Mouse (Mus musculus) left cerebral cortex, postnatal 25 days (tissue): ENCODE data around the gene Gpm6a. TPM values are rescaled to one million over a fixed set of nuclear protein-coding genes. Genes with fewer than 3 reads are reported as not detected.

Experiments used
- DNase-seq, 2 experiments: peaks; one replicate each; pipeline ENCODE4 v3.0.0; 2022; ENCODE audit warnings: low spot score in 2 of 2, mixed read lengths in 1 of 2
- intact Hi-C: fragments of 180-260 bp; cut with DNase I; formaldehyde crosslinking; loops from one replicate; pipeline ENCODE4 v1.15.1; 2025
- total RNA-seq, 2 experiments: library from RNA; stranded (reverse); gene quantifications; 2 replicates each; pipeline ENCODE4 v1.2.3; 2021

The Gpm6a gene
- 1,000 to 10,000 TPM; 1,139 to 1,241 TPM for total RNA-seq

DNA sequence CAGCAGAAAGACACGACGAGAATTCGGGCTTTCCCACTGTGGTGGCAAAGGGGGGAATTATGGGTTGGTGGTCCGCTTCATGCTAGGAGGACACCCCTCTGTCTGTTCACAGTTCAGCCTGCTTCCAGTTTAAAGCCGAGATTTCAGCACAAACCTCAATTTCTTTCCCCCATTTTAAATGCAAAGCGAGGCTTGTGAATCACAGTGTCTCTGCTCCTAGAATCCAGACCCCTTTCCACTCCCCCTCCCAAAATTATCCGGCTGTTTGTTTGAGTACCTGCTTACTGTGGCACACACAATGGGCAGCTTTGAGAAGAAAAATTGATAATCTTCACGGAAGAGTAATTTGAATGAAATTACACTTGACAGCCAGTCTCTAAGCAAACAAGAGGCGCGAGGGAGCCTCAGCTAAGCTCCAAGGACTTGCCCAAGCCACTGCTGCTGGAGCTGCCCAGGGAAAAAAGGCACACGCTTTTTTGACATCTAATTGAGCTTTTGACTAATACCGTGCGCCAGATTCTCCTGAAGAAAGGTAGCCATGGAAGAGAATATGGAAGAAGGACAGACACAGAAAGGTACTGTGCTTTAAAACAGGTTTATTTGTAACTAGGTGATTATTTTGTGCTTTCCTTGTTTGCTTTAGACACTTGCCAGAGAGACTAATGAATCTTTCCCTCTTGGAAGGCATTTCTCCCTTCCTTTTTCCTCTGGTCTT, at the start of gene Gpm6a:
Gene Gpm6a (plus strand): TSS at position 103 of the 715 bp plus-strand sequence.
- intact Hi-C loops = loop anchor here (1.0 to 10.0 kb wide), 4 partner anchors 68 to 430 kb away; partner anchors contain the start of genes Asb5, Spcs3 and Wdr17
- DNase-seq = peak; percentile 62 to 78

DNA sequence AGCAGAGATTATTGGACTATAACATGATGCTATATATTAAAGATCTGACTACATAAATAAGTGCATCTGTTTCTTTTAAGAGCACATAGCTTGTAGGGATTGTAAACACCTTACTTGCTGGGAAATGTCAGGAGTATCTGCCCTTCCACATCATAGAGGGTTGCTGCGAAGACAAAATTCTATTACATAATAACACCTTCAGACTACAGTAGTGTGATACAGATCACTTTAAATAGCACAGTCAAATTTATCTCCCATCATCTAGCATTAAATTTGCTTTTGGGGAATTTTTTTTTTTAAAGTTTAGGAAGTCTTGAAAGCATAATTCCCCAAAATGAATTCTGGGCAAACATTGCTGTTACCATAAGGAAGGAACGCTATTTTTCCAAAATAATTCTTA, 41.8 kb upstream of the Gpm6a start:
- no peak for DNase-seq
- intact Hi-C loops = no loop called here

DNA sequence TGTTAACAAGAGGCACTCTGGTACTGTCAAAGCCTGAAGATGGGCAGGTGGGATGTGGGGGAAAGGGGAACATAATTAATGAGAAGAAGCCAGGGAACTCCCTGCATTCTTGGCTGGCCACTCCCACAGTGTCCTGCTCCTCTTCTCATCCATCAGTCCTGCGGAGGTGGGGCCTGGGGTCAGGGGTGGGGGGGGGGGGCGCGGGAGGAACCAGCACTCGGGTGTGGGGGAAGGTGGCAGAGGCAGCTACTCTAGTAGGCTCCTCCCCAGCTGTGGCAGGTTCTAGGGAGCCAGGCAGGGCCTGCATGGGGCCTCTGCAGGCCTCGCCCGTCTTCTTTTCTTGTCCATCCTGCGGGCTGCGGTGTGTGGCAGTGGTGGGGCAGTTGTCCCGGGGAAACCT, 36.9 kb upstream of the Gpm6a start:
- no peak for DNase-seq
- intact Hi-C loops = no loop called here

DNA sequence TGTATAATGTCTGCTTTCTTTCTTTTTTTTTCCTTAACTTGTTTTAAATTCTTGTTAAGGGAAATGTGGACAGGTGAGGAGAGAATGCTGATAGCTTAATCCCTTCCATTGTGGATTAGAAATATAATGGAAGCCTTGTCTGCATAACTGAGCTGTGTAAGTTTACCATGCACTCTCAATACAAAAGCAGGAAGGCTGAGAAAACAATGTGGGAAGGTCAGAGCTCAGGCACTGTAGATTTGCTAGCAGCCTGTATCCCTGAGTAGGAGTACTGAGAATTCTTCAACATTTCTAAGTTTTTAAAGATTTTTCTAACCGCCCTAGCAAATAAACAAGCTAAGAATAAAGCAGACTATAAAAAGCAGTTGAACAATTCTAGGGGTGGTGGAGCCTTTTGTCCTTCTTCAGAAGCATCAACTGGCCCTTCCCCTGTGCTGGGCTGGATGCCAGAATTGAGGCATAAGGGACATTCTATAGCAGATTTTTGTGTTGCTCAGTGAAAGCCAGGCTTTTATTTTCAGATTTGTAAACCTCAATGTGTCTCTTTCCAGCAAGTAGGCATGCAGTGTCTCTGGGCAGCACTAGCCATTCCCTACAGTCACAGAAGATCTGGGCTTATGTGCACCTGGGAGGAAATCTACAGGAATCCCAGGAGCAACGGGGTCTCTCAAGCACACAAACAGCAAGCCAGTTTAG, 32.3 kb upstream of the Gpm6a start:
- intact Hi-C loops = no loop called here
- peak; percentile 30 to 52 for DNase-seq

DNA sequence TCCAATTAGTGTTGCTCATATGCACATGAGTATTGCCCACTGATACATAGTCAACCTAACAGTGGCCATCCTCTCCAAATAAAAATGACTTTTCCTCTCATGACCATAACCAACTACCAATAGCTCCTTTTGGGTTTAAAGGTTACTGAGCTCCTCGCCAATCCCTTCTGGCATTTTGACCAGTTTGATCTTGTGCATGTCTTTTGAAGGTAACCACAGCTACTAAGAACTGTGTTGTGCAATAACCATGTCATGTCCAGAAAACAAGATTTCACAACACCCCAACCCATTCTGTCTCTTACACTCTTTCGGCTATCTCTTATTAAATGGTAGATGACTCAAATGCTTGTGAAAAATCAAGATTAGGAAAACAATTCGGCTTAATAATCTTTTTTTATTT, 29.7 kb upstream of the Gpm6a start:
- DNase-seq = no peak
- intact Hi-C loops = no loop called here

DNA sequence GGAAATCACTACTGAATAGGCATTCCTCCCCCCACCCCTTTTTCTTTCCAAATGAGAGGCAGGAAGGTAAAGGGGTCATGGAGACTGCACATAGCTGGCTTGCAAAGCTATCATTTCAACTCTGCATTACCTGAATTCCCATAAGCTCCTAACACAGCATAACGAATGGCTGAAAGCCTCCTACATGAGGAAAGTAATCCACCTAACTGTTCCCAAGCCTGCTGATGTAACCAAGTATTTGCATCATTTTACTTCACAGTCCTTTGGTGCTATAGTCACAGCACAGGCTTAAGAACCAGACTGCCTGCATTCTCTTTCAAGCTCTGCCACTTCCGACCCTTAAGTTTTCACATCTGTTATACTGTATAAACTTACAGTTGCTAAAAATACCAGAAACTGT, 22.3 kb upstream of the Gpm6a start:
- no peak for DNase-seq
- intact Hi-C loops = no loop called here

DNA sequence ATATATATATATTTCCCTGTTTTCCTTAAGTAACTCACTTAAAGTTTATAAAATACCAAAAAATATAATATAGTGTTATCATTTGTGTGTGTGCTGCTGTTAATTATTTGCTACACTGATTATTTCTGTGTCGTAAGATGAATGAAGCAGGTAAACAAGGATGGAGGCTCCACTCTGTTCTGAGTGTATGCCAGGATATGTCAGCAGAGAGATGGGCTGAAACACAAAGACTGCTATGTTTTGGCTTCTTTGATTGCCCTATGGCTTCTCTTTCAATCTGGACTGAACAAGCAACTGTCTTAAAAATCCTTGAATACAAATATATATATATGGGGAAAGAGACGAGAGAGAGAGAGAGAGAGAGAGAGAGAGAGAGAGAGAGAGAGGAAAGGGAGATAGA, 1.3 kb upstream of the Gpm6a start:
- intact Hi-C loops = loop anchor here (5.0 to 10.0 kb wide), 2 partner anchors 216 to 429 kb away; partner anchors contain the start of genes Asb5 and Spcs3
- no peak for DNase-seq

DNA sequence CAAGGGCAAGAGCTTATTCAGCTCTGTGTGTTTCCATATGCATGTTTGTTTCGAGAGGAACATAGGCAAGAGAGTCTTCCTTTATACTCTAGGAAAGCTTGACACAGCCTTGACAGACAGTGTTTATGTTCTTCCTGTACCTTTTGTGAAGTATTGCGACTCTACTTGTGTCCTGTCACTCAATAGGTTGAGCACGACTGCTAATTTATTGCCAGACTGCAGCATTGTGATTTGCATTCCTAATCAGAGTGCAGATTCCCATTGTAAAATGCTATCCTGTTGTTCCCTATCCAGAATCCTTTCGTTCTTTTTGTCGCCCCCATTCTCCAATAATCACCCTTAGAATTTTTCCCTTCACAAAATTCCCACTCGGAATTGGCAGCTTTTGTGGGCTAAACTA, 613 bp upstream of the Gpm6a start:
- DNase-seq = peak; percentile 55 to 57
- intact Hi-C loops = loop anchor here (1.0 to 10.0 kb wide), 3 partner anchors 67 to 429 kb away; partner anchors contain the start of genes Asb5, Spcs3 and Wdr17

DNA sequence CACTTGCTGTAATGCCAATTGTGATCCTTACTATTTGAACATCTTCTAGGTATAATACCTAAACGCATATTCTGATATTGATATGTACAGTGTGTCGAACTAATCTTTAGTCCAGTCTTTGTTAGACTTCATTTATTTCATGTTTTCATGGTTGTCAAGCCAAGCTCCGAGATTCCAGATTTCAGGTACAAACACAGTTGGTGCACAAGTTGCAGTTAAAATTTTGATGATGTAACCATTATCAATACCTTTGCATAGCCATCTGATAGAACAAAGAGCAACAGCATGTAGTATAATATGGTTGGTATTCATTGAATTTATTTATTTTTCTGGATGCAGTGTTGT, 785 bp downstream of the Gpm6a start:
- intact Hi-C loops = loop anchor here (5.0 to 10.0 kb wide), 2 partner anchors 82 to 431 kb away; partner anchors contain the start of genes Asb5 and Spcs3

DNA sequence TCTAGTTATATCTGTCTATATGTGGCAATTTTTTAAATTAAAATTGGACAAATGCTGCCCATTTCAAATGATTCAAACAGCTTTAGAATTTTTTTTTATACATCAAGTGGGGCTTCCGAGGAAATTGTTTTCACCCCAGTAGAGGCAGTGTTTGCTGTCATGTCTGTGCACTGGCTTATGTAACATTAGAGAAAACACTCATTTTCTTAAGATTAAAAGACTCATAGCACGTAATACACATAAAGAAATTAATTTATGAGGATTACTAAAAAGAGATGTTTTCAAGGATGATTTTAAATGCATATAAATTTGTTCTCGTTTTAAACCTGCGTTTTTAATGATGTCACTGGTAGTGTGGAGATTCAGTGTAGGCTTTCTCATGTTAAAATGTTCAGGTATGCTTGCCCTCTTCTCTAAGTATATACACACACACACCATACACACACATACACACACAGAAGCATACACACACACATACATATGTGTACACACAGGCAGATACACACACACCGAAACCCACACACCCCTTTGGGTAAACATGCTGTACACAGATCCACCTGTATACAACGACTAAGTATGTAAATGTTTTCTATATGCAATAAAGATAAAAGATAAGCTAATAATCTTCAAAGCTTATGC, 1.4 kb downstream of the Gpm6a start:
- intact Hi-C loops = loop anchor here (5.0 to 10.0 kb wide), 2 partner anchors 81 to 431 kb away; partner anchors contain the start of genes Asb5 and Spcs3
- no peak for DNase-seq

More for the DNA sequence above, 785 bp downstream of the Gpm6a start:
- DNase-seq = no peak

DNA sequence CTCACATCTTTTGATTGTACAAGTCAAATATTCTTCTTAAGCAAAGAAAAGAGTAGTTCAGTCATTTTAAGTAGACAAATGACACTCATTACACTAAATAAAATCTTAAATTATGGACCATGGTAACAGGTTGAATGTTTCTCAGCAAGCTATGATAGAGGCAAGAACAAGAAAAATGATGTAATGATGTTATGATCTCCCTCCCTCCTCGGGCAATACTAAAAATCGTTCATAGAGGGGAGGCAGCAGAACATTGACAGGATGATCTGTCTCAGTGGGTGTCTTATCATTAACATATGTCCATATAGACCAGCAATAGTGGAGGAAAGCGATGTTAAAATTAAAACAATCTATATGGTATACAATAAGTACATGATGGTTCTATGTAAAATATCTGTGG, 2.1 kb downstream of the Gpm6a start:
- peak in 1 of 2 experiments; percentile 73 for DNase-seq
- intact Hi-C loops = loop anchor here (5.0 to 10.0 kb wide), 2 partner anchors 81 to 432 kb away; partner anchors contain the start of genes Asb5 and Spcs3

DNA sequence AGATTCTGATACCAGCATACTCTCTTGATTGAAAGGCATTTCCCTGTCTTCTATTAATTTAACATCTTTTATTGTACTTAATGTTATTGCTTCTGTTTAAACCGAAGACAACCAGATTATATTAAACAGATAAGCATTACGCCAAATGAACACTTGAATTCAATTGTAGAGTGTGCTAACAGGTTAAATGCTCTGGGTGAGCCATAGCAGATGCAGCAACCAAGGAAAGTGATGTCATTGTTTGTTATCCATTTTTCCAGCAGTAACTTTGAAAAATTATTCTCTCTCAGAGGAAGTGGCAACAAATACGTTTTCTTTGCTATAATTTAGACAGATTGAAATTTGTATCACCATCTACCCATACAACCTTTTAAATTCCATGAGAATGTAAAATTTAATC, 2.9 kb downstream of the Gpm6a start:
- intact Hi-C loops = loop anchor here (5.0 to 10.0 kb wide), 2 partner anchors 80 to 433 kb away; partner anchors contain the start of genes Asb5 and Spcs3
- no peak for DNase-seq

DNA sequence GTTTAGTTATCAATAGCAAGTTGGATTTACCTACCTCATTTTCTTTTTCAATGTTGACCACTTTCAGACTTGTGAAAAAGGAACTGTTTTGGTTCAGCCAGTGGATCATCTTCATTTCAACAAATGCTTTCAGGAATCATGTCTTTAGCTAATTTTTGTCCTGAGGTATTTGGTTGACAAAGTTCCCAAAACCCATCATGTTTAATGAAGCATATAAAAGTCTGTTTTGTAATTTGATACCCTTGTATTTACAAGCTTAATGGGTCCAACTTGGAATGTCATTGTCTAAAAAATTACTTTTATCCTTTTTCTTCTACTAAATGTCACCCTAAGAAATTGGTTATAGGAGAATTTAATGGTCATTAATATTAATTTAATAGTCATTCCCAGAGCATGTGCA, 6.9 kb downstream of the Gpm6a start:
- intact Hi-C loops = no loop called here
- no peak for DNase-seq

DNA sequence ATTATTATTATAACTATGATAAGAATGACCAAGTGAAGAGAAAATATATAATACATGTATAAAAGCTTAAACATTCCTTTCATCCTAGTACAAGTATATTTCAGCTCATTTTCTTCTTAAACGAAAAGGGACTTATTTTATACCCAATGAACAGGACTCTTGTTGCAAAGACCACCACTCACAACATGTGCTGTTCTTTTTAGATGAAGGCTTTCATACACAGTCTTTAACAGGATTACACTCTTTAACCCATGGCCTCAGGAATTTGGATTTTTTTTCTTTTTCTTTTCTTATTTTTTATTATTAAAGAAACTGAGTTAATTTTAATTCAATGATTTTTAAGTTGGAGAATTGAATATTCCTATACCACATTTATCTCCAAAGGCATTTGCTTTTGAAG, 20.4 kb downstream of the Gpm6a start:
- intact Hi-C loops = no loop called here
- DNase-seq = no peak

DNA sequence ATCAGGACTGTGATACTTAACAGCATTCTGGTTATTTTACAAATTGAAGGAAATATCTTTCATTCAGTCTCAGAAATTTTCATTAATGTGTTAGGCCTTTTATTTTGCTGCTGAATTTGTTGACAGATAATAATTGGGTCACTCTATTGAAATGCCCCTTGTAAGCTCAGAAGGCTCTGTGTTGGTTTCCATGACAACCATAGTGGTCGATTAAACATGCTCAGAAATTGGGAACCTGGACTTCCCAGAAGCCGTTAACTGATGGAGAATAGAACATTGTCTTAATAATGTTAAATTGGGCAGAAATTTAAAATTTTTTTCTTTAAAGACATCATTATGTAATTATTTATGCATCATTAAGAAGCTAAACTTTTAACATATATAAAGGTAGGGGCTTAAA, 20.9 kb downstream of the Gpm6a start:
- DNase-seq = no peak
- intact Hi-C loops = no loop called here

DNA sequence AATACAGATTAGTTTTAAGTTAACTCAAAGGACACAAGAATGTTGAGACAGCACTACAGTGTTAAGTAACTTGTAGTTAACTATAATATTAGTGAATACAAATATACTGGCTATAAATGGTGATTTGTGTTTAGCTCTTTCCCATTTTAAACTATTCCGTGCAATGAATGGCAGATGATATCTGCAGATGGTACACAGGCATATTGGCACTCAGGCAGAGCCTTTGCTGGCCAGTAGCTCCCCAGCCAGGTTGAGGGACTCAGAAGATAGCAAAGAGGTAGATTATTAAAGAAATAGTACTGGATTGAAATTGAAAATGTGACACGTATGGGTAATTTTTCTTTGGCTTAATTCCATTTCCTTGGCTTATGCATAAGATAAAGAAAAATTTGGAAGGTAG, 21.3 kb downstream of the Gpm6a start:
- intact Hi-C loops = no loop called here
- DNase-seq = no peak

DNA sequence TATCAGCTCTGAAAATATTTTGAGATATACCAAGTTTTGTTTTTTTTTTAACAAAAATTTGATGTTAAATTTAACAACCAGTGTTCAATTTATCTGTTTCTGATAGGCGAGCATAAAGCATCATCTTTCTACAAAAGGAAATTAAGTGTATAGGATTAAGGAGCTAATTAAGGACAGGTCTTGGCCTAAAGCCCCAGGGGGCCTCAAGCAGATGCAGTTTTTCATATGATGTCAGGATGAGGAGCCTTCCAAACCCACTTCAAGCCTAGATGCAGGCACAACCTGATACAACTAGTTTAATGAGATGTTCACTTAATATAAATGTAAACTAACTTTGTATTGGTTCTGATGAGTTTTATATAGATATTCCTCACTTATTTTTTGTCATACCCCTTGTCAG, 22.0 kb downstream of the Gpm6a start:
- intact Hi-C loops = no loop called here
- no peak for DNase-seq

DNA sequence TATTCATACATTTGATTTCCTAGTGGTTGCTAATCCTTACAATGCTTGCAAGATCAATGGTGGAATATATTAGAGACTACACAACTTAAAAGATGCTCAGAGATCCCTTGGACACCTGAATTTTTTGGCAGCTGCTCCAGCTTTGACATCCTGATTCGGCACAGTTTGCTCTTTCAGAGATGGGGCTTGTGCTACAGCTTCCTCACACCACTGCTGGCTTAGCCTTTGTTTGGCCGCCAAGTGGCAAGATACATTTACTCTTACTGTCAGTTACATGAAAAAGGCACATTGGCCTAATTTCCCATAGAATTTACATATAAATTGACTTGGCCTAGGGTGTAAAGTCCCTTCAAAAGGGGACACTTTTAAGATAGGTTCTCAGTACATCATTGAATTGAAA, 32.1 kb downstream of the Gpm6a start:
- intact Hi-C loops = no loop called here
- DNase-seq = no peak

DNA sequence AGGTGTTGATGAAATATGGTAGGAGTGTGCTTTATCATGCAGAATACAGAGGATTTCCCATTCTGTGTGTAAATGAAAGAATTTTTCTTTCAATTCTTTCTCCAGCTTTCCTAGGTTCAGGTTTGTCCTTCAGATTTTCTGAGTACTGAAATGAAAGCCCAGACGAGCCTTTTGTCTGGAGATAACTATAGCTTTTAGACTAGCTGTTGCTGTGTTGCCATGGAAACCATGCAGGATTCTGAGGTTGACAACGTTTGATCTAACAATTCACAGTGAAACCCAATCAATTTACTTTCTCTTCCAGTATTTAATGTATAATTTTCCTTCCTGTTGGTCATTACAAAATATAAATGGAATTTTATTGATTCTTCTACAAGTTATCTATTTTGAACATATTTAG, 34.5 kb downstream of the Gpm6a start:
- intact Hi-C loops = no loop called here
- DNase-seq = peak in 1 of 2 experiments; percentile 50

DNA sequence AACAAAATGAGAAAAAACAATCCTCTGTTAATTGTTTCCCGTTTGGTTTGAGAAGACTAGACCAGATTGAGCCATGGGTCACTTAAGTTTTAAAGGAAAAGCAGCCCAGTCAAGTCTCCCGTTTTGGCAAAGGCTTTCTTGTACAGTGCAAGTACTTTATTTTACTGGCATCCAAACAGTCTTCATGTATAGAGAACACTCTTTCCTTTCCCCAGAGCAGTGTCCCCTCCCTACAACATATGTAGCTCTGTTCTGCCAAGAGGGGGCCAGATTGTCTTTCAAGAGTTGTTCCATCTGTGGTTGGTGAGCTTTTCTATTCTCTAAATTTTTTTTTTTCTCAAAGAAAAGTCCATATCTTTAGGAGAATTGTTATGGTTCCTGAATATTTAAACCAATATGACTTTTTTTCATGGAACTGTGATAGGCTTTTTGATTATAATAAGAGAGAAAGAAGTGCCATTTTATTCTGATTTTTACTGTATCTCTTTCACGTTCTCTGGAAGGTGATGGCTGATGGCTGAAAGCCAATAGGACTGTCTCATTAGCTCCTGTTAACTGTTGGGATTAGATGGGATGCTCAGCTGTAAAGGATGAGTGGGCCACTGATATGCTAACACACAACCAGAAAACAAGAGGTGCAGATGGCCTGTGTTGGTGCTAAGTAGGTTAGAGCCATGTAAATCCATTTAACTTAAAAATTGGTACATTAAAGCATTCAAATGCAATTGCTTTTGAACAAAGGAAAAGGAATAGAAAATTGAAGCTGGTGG, 37.4 kb downstream of the Gpm6a start:
- DNase-seq = peak in 1 of 2 experiments; percentile 56
- intact Hi-C loops = no loop called here
